Mouse (Mus musculus) heart, adult 2 months (tissue): ENCODE measurements at regions not wholly inside any gene's neighbourhood (a gene's known extent, or its start where the extent isn't known, plus 50 kb on each side); places are given as distances from the start of the nearest gene placed in this dataset.

ENCODE experiments used
- DNase-seq, 2 experiments: peaks; one replicate each; pipeline ENCODE4 v3.0.0; 2021
- H3K27ac ChIP-seq: fragments of 200-600 bp; 2 replicates; pipeline ENCODE4 v1.8.1; 2022
- H3K27me3 ChIP-seq: fragments of 200-500 bp; 2 replicates; pipeline ENCODE4 v1.6.1; 2012; ENCODE audit warnings: mild to moderate bottlenecking, low read length, inconsistent platforms, mixed read lengths; ENCODE audit not compliant: control insufficient read depth, insufficient read depth
- H3K36me3 ChIP-seq: fragments of 200-500 bp; 2 replicates; pipeline ENCODE4 v1.6.1; 2012; ENCODE audit warnings: low read length, inconsistent platforms; ENCODE audit not compliant: control insufficient read depth, insufficient read depth
- H3K4me1 ChIP-seq: fragments of 200-500 bp; 2 replicates; pipeline ENCODE4 v1.6.1; 2011; ENCODE audit warnings: low read length; ENCODE audit not compliant: control insufficient read depth, insufficient read depth
- H3K4me3 ChIP-seq: fragments of 200-600 bp; 2 replicates; pipeline ENCODE4 v1.8.1; 2022
- H3K79me2 ChIP-seq: fragments of 200-500 bp; replicated peaks from 2 replicates; pipeline ENCODE4 v1.6.1; 2012; ENCODE audit warnings: mild to moderate bottlenecking, inconsistent platforms, low read length, moderate library complexity, mixed read lengths; ENCODE audit not compliant: control insufficient read depth, insufficient read depth
- H3K9ac ChIP-seq: fragments of 200-500 bp; 2 replicates; pipeline ENCODE4 v1.6.1; 2012; ENCODE audit warnings: low read depth, mild to moderate bottlenecking, control low read depth, inconsistent platforms, low read length, mixed read lengths
- CTCF ChIP-seq: fragments of 200-600 bp; IDR thresholded peaks from 2 replicates; pipeline ENCODE4 v1.8.1; 2022; ENCODE audit warnings: antibody characterized with exemption, mild to moderate bottlenecking, moderate library complexity
- EP300 ChIP-seq: fragments of 200-500 bp; IDR thresholded peaks from 2 replicates; pipeline ENCODE4 v1.6.1; 2011; ENCODE audit warnings: low read depth, low read length, control low read depth; ENCODE audit not compliant: insufficient read depth
- POLR2A ChIP-seq: fragments of 200-500 bp; IDR thresholded peaks from 2 replicates; pipeline ENCODE4 v1.6.1; 2011; ENCODE audit warnings: mild to moderate bottlenecking, low read depth, low read length, control low read depth; ENCODE audit not compliant: insufficient read depth
- WGBS: fragments of 180-500 bp; shearing (Covaris S2); methylation state at CpG from one replicate; pipeline ENCODE4 v1.1.7; 2018; 5-methylcytosine and 5-hydroxymethylcytosine counted together
- intact Hi-C: fragments of 180-260 bp; cut with DNase I; formaldehyde crosslinking; loops from one replicate; pipeline ENCODE4 v1.15.1; 2025

GRCm38 (mm10) chr19:27161933-27162332 lies 54.4 kb upstream of the Vldlr start:
- H3K4me1 ChIP-seq: no peaks in the 10 kb centered on the region
- no peak for DNase-seq
- H3K9ac ChIP-seq: no peak overlapping the region
- H3K27ac ChIP-seq: no peak overlapping the region
- no peaks in the 10 kb centered on the region for H3K27me3 ChIP-seq
- intact Hi-C loops: no loop called here
- H3K36me3 ChIP-seq: no peaks in the 10 kb centered on the region
- no peaks in the 10 kb centered on the region for H3K79me2 ChIP-seq
- TF ChIP-seq POLR2A (no peak), CTCF (no peak), EP300 (no peak)
- 25% methylated on average over 4 of the region's 4 CpGs for WGBS
- H3K4me3 ChIP-seq: no peak overlapping the region
